Mouse (Mus musculus): ENCODE measurements around the gene Cd68. TPM values are rescaled to one million over a fixed set of nuclear protein-coding genes. Genes with fewer than 3 reads are reported as not detected.

Cd68 gene
- total RNA-seq, 2 experiments from 2014 or later: 17.5 to 19.6 TPM

- intact Hi-C loops (cut with DNase I): loop anchor here (5.0 kb wide), 2 partner anchors 197 to 242 kb away; partner anchors contain the start of genes Eif5a and Tmem95
- no peak for DNase-seq (ENCODE audit: low spot score in 2 of 2)
Measured at GRCm38 (mm10) chr11:69680136-69680855, 14.3 kb upstream of the Cd68 start.

GRCm38 (mm10) chr11:69679144-69679543 lies 13.2 kb upstream of the Cd68 start:
- intact Hi-C loops (cut with DNase I): no loop called here
- DNase-seq (ENCODE audit: low spot score in 2 of 2): no peak

- DNase-seq (ENCODE audit: low spot score in 2 of 2): peak; percentile 100
- intact Hi-C loops (cut with DNase I): no loop called here
Measured at GRCm38 (mm10) chr11:69672211-69672706, 6.3 kb upstream of the Cd68 start, which contains the start of gene Eif4a1. TSS of gene Eif4a1 (minus strand) at chr11:69672423.

- intact Hi-C loops (cut with DNase I): no loop called here
- peak in 1 of 2 experiments; percentile 28 for DNase-seq (ENCODE audit: low spot score in 2 of 2)
Measured at GRCm38 (mm10) chr11:69671726-69672124, 5.8 kb upstream of the Cd68 start.

GRCm38 (mm10) chr11:69670786-69671725 lies 5.1 kb upstream of the Cd68 start:
- peak; percentile 91 to 95 for DNase-seq (ENCODE audit: low spot score in 2 of 2)
- intact Hi-C loops (cut with DNase I): no loop called here

DNA sequence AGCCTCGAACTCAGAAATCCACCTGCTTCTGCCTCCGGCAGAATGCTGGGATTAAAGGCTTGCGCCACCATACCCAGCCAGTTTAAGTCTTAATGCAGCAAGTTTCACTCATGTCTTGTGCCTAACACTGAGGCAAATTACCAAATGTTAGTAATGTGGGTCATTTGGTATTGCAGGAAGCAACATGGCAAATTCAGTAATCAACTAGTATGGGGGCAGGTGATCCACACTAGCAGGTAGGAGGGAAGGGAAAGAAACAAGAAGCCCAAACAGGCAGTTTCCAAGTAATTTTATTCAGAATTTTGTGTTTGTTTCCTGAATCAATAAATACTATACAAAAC lies 682 bp upstream of the Cd68 start:
- intact Hi-C loops (cut with DNase I): no loop called here
- no peak for DNase-seq (ENCODE audit: low spot score in 2 of 2)

GRCm38 (mm10) chr11:69665457-69665960 lies 444 bp downstream of the Cd68 start:
- no peak for DNase-seq (ENCODE audit: low spot score in 2 of 2)
- intact Hi-C loops (cut with DNase I): no loop called here

- intact Hi-C loops (cut with DNase I): loop anchor here (5.0 kb wide), 1 partner anchor 83 kb away; the partner anchor contains the start of genes Trp53 and Wrap53
- DNase-seq (ENCODE audit: low spot score in 2 of 2): no peak
Measured at GRCm38 (mm10) chr11:69664841-69665240, 1.1 kb downstream of the Cd68 start.

- intact Hi-C loops (cut with DNase I): loop anchor here (2.0 to 5.0 kb wide), 2 partner anchors 31 to 81 kb away; partner anchors contain the start of genes Fxr2, Trp53 and Wrap53
- no peak for DNase-seq (ENCODE audit: low spot score in 2 of 2)
Measured at GRCm38 (mm10) chr11:69663795-69664194, 2.2 kb downstream of the Cd68 start.

GRCm38 (mm10) chr11:69662967-69663671 lies 2.8 kb downstream of the Cd68 start:
- intact Hi-C loops (cut with DNase I): loop anchor here (2.0 to 5.0 kb wide), 2 partner anchors 30 to 81 kb away; partner anchors contain the start of genes Fxr2, Trp53 and Wrap53

DNA sequence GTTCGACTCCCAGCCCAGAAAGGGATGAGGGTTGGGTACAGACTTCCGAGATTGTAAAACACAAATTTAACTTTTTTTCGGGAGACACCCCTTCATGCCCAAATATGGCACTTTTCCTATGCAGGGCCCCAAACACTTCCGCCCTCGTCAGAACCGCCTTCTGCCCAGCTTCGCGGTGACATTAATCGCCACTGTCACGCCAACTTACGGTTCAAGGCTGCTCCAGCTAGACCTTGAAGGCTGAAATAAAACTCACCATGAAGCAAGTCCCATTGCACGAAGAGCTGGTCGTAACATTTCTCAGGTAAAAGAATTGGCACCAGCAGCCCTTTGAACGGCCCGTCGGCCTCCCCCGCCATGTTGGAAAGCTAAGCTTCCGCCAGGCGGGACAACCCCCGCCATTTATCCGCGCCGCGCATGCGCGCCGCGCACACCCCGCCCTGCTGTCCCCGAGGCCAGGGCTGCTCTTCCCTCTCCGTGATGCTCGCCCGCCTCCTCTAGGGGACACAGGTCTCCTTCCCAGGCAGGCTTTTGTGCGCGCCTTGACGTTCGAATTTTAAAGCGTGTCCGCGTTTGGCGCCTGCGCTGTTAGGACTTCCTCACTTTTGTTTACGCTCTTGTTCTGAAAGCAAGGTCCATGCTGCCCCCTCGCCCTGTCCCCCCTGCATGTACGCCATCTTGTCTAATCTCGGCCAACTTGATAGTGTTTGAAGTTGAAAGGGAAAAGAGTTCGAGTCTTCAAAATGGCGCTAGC lies 3.6 kb downstream of the Cd68 start, which contains the start of gene Mpdu1:
Gene Mpdu1 (minus strand): TSS at position 430 of the 754 bp plus-strand sequence.
- intact Hi-C loops (cut with DNase I): loop anchor here (2.0 to 5.0 kb wide), 2 partner anchors 30 to 80 kb away; partner anchors contain the start of genes Fxr2, Trp53 and Wrap53
- peak; percentile 92 to 97 for DNase-seq (ENCODE audit: low spot score in 2 of 2)

More at GRCm38 (mm10) chr11:69662967-69663671, 2.8 kb downstream of the Cd68 start:
- no peak for DNase-seq (ENCODE audit: low spot score in 2 of 2)

DNA sequence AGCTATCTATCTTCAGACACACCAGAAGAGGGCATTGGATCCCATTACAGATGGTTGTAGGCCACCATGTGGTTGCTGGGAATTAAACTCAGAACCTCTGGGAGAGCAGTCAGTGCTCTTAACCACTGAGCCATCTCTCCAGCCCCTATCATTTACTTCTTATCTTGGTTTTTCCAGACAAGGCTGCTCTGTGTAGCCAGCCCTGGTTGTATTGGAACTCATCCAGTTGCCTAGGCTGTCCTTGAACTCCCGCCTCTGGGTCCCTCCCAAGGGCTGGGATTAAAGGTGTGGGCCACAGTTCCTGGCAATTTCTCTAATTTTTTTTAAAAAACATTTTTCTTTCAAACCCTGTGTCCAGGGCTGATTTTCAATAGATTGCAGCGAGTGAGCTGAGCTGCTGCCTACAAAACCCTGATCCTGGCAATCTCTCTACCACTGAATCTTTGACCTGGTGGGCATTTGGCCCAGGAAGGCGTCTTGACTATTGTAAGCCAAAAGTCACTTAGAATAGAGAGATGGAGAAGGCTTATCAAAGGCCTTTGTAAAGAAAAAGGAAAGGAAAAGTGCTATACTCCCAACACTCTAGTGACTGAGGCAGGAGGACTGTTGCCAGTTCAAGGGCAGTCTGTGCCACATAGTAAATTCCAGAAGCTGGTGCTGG lies 4.6 kb downstream of the Cd68 start:
- intact Hi-C loops (cut with DNase I): loop anchor here (5.0 kb wide), 1 partner anchor 79 kb away; the partner anchor contains the start of genes Trp53 and Wrap53

GRCm38 (mm10) chr11:69657462-69657881 lies 8.5 kb downstream of the Cd68 start:
- intact Hi-C loops (cut with DNase I): no loop called here

More for the DNA sequence above, 4.6 kb downstream of the Cd68 start:
- DNase-seq (ENCODE audit: low spot score in 2 of 2): no peak

GRCm38 (mm10) chr11:69656617-69657461 lies 9.1 kb downstream of the Cd68 start:
- DNase-seq (ENCODE audit: low spot score in 2 of 2): peak; percentile 37 to 39
- intact Hi-C loops (cut with DNase I): no loop called here

More at GRCm38 (mm10) chr11:69657462-69657881, 8.5 kb downstream of the Cd68 start:
- no peak for DNase-seq (ENCODE audit: low spot score in 2 of 2)

DNA sequence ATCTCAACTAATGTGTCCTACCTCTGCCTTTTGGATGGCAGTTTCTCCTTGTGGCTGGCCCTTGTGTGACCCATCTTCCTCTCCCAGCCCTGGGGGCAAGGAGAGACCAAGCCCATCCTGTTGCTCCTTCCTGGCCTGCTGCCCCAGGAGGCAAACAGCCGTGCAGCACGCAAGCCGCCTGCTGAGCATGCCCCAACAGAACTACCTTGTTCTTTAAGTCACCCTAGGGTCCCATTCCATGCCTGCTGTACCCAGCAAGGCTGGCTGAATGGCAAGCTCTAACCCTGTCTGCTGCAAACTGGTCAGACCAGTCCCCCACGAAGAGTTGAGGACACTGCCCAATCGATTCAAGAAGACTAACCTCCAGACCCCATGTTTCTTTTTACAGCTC lies 9.9 kb downstream of the Cd68 start:
- intact Hi-C loops (cut with DNase I): no loop called here
- no peak for DNase-seq (ENCODE audit: low spot score in 2 of 2)

DNA sequence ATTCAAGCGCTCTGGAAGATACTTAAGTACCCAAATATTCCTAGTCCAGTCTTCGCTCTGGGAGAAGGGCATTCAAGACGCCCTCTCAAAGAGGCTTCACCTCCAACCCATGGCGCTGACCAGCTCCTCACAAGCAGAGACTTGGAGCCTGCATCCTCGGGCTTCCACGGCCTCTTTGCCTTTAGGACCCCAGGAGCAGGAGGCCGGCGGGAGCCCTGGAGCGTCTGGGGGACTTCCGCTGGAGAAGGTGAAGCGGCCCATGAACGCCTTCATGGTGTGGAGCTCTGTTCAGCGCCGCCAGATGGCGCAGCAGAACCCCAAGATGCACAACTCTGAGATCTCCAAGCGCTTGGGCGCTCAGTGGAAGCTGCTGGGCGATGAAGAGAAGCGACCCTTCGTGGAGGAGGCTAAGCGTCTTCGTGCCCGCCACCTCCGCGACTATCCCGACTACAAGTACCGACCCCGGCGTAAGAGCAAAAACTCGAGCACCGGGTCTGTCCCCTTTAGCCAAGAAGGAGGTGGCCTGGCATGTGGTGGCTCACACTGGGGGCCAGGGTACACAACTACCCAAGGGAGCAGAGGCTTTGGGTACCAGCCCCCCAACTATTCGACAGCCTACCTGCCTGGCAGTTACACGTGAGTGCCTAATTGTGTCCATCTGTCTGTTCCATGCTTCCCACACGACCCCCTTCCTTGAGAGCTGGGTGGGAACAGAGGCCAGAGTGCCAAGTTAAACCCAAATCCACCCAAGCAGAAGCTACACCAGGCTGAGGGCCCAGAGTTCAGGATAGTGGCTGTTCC lies 10.5 kb downstream of the Cd68 start, which contains the start of gene Sox15:
Gene Sox15 (plus strand): TSS at position 51 of the 801 bp plus-strand sequence.
- intact Hi-C loops (cut with DNase I): loop anchor here (2.0 kb wide), 1 partner anchor 17 kb away; no protein-coding TSS in a partner anchor

More for the DNA sequence above, 10.5 kb downstream of the Cd68 start, which contains the start of gene Sox15:
- peak; percentile 75 to 78 for DNase-seq (ENCODE audit: low spot score in 2 of 2)
